Mouse (Mus musculus) embryonic facial prominence, embryonic 14.5 days (tissue): ENCODE data around the gene Mrps36. TPM values are rescaled to one million over a fixed set of nuclear protein-coding genes. Genes with fewer than 3 reads are reported as not detected.
"Not testable (repeated sequence)": the region's sequence is repeated elsewhere in the genome, so short reads cannot be mapped to it uniquely, and the experiment has no call there.

Experiments used
- ATAC-seq: fragments of 200-750 bp; cut with Nextera tagmentation; 2 replicates; pipeline ENCODE4 v1.8.0; 2017; ENCODE audit warnings: low read depth, moderate number of reproducible peaks, moderate TSS enrichment
- DNase-seq: peaks from one replicate; pipeline ENCODE4 v3.0.0-alpha.2; 2015; ENCODE audit warnings: low spot score
- H3K27ac ChIP-seq: fragments of 300-500 bp; sonication (generic); replicated peaks from 2 replicates; pipeline ENCODE4 v1.5.1; 2014; ENCODE audit warnings: low read depth, mild to moderate bottlenecking, low read length, moderate library complexity
- H3K27me3 ChIP-seq: fragments of 300-500 bp; sonication (generic); replicated peaks from 2 replicates; pipeline ENCODE4 v1.6.1; 2014; ENCODE audit warnings: low read length; ENCODE audit not compliant: control insufficient read depth, insufficient read depth
- H3K36me3 ChIP-seq: fragments of 300-500 bp; sonication (generic); 2 replicates; pipeline ENCODE4 v1.6.1; 2014; ENCODE audit warnings: low read length, mixed read lengths; ENCODE audit not compliant: control insufficient read depth, insufficient read depth
- H3K4me1 ChIP-seq: fragments of 300-500 bp; sonication (generic); 2 replicates; pipeline ENCODE4 v1.6.1; 2014; ENCODE audit warnings: antibody characterized with exemption, low read length; ENCODE audit not compliant: control insufficient read depth, insufficient read depth
- H3K4me2 ChIP-seq: fragments of 300-500 bp; sonication (generic); 2 replicates; pipeline ENCODE4 v1.6.1; 2014; ENCODE audit warnings: low read depth, mild to moderate bottlenecking, low read length, moderate library complexity, mixed read lengths
- H3K4me3 ChIP-seq: fragments of 300-500 bp; sonication (generic); 2 replicates; pipeline ENCODE4 v1.5.1; 2014; ENCODE audit warnings: low read depth, mild to moderate bottlenecking, low read length
- H3K9ac ChIP-seq: fragments of 300-500 bp; sonication (generic); 2 replicates; pipeline ENCODE4 v1.6.1; 2014; ENCODE audit warnings: low read depth, mild to moderate bottlenecking, low read length, moderate library complexity, mixed read lengths
- H3K9me3 ChIP-seq: fragments of 300-500 bp; sonication (generic); 2 replicates; pipeline ENCODE4 v1.6.1; 2016; ENCODE audit warnings: low read length; ENCODE audit not compliant: control insufficient read depth
- WGBS: fragments of 180-500 bp; shearing (Covaris S2); extraction: QIAGEN DNeasy Blood & Tissue Kit; methylation state at CpG from one replicate; pipeline ENCODE4 v1.1.7; 2014; 5-methylcytosine and 5-hydroxymethylcytosine counted together
- polyA plus RNA-seq: library from polyadenylated mRNA; unstranded; fragments of >200 nt; fragmentation: Nextera tagmentation; extraction: Ambion mirVana; gene quantifications from 2 replicates; pipeline ENCODE4 v1.2.1, GENCODE M21; 2014

Mrps36 gene
- polyA plus RNA-seq, 1 experiment from 2014 or later, result 150 TPM

DNA sequence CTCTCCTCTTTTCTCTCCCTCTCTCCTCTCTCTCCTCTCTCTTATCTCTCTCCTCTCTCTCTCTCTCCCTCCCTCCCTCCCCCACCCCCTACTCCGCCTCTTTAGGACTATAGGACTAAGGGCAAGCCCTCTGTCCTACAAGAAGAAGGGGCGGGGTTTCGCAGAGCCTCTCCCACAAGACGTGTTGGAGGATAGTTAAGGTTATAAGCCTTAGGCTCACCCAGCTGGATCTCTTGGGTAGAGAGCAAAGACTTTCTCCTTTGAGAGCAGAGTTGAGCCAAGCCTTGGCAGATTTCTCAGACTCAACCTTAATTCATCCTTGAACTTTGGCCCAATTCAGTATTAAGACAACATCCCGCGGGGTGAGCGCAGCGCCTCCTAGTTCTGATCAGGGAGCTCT is 4.2 kb upstream of the Mrps36 start:
- peaks cover 3% of the 10 kb centered on the region; the same call in 1 of the 2 replicates for H3K4me1 ChIP-seq
- H3K9ac ChIP-seq, result no peak overlapping the region
- no peak overlapping the region for H3K4me3 ChIP-seq
- no peak for ATAC-seq
- no peaks in the 10 kb centered on the region for H3K36me3 ChIP-seq
- 57% methylated on average over 8 of the region's 8 CpGs for WGBS
- no peak for DNase-seq
- H3K27ac ChIP-seq, result no peak overlapping the region
- no peaks in the 10 kb centered on the region for H3K27me3 ChIP-seq
- no peak overlapping the region for H3K4me2 ChIP-seq
- H3K9me3 ChIP-seq, result no peaks in the 10 kb centered on the region

DNA sequence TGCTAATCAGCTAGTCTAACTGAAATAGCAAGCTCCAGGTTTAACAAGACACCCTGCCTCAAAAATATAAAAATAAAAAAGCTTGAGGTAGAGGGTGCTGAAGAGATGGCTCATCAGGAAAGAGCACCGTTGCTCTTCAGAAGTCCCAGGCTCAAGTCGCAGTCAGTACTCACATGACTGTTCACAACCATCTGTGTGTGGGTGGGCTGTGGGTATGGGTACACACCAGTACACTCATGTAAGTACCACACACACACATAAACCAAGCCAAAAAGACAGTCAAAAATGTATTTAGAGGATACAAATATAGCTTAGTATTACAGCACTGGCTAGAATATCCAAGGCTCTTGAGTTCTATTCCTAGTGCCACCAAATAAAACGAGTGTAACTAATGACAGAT is 1.6 kb upstream of the Mrps36 start:
- no peak overlapping the region for H3K9ac ChIP-seq
- DNase-seq, result no peak
- no peak overlapping the region for H3K27ac ChIP-seq
- no peak overlapping the region for H3K4me2 ChIP-seq
- ATAC-seq, result no peak
- H3K4me1 ChIP-seq, result peaks cover 5% of the 10 kb centered on the region; the same call in 1 of the 2 replicates
- 83% methylated on average over 3 of the region's 3 CpGs for WGBS
- no peaks in the 10 kb centered on the region for H3K27me3 ChIP-seq
- no peaks in the 10 kb centered on the region for H3K9me3 ChIP-seq
- H3K36me3 ChIP-seq, result no peaks in the 10 kb centered on the region
- no peak overlapping the region for H3K4me3 ChIP-seq

DNA sequence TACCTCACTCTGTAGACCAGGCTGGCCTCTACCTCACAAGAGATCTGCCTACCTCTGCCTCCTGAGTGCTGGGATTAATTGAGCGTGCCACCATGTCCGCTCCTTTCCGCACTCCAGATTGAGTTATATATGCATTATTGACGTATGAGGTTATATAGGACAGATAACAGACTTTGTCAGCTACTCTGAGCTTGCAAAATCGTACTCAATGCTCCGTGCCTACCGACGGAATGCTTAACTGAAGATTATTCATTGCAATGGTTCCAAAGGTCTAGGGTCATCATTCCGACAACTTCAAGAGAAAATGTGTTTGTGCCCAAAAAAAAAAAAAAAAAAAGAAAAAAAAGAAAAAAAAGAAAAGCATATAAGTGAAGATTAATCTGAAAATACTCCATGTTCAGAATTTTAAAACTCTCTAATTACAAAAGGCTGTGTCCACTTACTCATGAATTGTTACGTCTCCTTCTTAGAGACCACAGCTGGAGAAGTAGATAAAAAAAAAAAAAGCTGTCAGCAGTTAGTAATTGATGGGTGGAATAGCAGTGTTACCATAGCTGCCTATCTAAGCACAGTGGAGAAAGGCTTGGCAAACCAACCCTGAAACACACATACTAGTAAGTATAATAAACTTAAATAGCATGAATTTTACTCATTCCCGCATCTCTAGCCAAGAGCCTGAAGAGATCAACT is 968 bp downstream of the Mrps36 start:
- Histone ChIP-seq H3K4me1 (peaks cover 5% of the 10 kb centered on the region; the same call in 1 of the 2 replicates), H3K4me2 (peak overlapping the region; percentile 70), H3K27me3 (no peaks in the 10 kb centered on the region), H3K36me3 (no peaks in the 10 kb centered on the region; the same call in 1 of the 2 replicates), H3K4me3 (peak overlapping the region; percentile 78), H3K9me3 (no peaks in the 10 kb centered on the region), H3K27ac (peak overlapping the region; percentile 93), H3K9ac (peak overlapping the region; percentile 84)
- DNase-seq (no peak), ATAC-seq (peak; percentile 30; the same call in 1 of the 2 replicates)
- WGBS, result 68% methylated on average over 11 of the region's 11 CpGs

DNA sequence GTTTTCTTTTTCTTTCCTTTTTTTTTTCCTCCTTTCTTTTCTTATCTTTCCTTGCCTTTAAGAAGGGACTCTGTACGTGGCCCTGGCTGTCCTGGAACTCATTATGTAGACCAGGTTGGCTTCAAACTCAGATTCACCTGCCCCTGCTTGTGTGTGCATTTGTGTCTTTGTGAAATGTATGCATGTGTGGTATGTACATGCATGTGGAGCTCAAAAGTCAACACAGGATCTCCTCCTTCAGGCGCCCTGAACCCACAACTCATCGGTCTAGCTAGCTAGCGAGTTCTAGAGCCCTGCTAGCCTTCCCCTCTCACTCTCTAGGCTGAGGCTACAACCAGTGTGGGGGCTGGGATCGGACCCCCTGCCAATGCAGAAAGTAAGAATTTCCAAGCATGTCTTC is 1.6 kb downstream of the Mrps36 start:
- Histone ChIP-seq H3K36me3 (peaks cover 6% of the 10 kb centered on the region; the same call in 1 of the 2 replicates), H3K27ac (no peak overlapping the region), H3K4me1 (peaks cover 5% of the 10 kb centered on the region; the same call in 1 of the 2 replicates), H3K27me3 (no peaks in the 10 kb centered on the region), H3K9me3 (no peaks in the 10 kb centered on the region), H3K4me2 (no peak overlapping the region), H3K9ac (no peak overlapping the region), H3K4me3 (no peak overlapping the region)
- 90% methylated on average over 5 of the region's 5 CpGs for WGBS
- DNase-seq, result no peak
- no peak for ATAC-seq

DNA sequence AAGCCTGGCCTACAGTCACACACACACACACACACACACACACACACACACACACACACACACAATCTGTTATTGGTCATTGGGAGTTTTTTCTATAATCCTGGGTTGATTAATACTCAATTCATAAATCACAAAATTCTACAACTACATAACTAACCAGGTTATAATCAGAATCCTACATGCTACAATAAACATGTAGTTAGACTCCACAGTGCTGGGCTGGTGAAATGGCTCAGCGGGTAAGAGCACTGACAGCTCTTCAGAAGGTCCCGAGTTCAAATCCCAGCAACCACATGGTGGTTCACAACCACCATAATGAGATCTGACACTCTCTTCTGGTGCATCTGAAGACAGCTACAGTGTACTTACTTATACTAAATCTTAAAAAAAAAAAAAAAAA is 11.7 kb downstream of the Mrps36 start:
- no peak overlapping the region for H3K9ac ChIP-seq
- no peak for DNase-seq
- H3K27me3 ChIP-seq, result no peaks in the 10 kb centered on the region
- H3K9me3 ChIP-seq, result no peaks in the 10 kb centered on the region
- no peak for ATAC-seq
- 96% methylated on average over 2 of the region's 2 CpGs for WGBS
- no peak overlapping the region for H3K27ac ChIP-seq
- peaks cover 23% of the 10 kb centered on the region for H3K36me3 ChIP-seq
- H3K4me1 ChIP-seq, result peaks cover 7% of the 10 kb centered on the region
- no peak overlapping the region for H3K4me3 ChIP-seq
- no peak overlapping the region for H3K4me2 ChIP-seq

DNA sequence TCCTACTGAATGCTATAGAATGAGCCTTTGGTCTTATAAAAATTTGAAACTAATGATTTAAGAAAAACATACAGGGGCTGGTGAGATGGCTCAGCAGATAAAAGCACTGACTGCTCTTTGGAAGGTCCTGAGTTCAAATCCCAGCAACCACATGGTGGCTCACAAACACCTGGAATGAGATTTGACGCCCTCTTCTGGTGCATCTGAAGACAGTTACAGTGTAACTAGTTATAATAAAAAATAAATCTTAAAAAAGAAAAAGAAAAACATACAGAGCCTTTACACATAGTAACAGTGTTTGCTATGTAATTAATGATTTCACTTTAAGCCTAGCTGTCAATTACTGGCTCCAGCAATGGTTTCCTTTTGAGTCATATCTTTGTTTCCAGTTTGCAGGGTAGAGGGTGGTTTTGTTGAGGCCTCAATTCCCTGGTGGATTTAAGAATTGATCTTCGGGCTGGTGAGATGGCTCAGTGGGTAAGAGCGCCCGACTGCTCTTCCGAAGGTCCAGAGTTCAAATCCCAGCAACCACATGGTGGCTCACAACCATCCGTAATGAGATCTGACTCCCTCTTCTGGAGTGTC is 12.9 kb downstream of the Mrps36 start:
- not testable (repeated sequence) for DNase-seq, H3K4me1 ChIP-seq, ATAC-seq, H3K9ac ChIP-seq, H3K27me3 ChIP-seq, H3K9me3 ChIP-seq
- WGBS, result 87% methylated on average over 5 of the region's 6 CpGs
- H3K4me3 ChIP-seq, result peak overlapping the region; percentile 87; the same call in 1 of the 2 replicates
- H3K36me3 ChIP-seq, result peaks cover 24% of the 10 kb centered on the region
- H3K27ac ChIP-seq, result peak overlapping the region; percentile 95
- peak overlapping the region; percentile 76; the same call in 1 of the 2 replicates for H3K4me2 ChIP-seq

DNA sequence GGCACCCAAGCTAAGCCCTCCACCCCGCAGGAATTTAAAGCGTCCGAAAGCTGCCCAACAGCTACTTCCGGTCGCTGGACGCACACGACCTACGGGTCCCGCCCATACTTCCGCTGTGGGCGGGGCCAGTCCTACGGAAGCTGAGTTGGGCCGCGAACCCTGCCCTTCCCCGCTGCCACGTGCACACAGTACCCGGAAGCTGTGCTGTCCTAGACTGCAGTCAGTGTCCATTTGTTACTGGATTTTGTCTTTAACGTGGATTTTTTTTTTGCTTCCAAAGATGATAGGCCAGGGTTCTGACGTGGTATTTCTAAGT is 13.6 kb downstream of the Mrps36 start, which contains the start of gene Cdk7:
Gene Cdk7 (minus strand): TSS at position 79 of the 316 bp plus-strand sequence.
- no peaks in the 10 kb centered on the region for H3K27me3 ChIP-seq
- peaks cover 7% of the 10 kb centered on the region for H3K4me1 ChIP-seq
- peak within 1 kb of the TSS; percentile 95 for H3K27ac ChIP-seq
- peaks cover 24% of the 10 kb centered on the region for H3K36me3 ChIP-seq
- DNase-seq, result peak; percentile 98
- peak within 1 kb of the TSS; percentile 87 for H3K4me3 ChIP-seq
- peak within 1 kb of the TSS; percentile 76 for H3K4me2 ChIP-seq
- ATAC-seq, result peak; percentile 99
- 0% methylated on average over 19 of the region's 19 CpGs for WGBS
- H3K9ac ChIP-seq, result peak within 1 kb of the TSS; percentile 94
- no peaks in the 10 kb centered on the region for H3K9me3 ChIP-seq

DNA sequence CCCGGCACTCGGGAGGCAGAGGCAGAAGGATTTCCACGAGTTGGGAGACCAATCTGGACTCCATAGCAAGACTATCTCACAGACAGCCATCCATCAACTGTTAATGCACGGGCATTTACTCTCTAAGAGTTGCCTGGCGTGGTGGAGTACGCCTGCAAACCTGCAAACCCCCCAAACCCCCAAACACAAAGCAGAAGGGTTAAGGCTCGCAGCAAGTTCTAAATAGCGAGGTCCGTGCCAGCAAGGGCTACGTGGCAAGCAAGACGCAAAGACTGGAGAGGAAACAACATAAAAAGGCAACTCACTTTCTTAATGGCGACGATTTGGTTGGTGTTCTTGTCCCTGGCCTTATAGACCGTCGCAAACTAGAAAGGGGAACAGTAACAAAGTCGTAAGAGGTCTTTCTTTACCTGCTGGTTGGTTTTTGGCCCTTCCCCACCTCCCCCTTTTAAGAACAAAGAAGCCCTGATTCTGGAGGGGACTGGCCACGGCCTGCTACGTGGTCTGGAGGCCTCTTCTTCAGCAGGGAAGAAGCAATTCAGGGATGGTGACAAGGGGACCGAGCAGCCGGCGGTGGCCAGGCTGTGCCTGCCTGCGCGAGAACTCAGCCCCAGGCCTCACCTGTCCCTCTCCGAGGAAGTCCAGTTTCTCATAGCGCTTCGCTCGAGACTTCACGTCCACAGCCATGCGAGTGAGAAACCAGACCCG is 14.2 kb downstream of the Mrps36 start:
- Histone ChIP-seq H3K9ac (peak overlapping the region; percentile 94), H3K27me3 (no peaks in the 10 kb centered on the region), H3K4me1 (peaks cover 7% of the 10 kb centered on the region), H3K36me3 (peaks cover 24% of the 10 kb centered on the region), H3K4me2 (peak overlapping the region; percentile 76), H3K9me3 (no peaks in the 10 kb centered on the region), H3K4me3 (peak overlapping the region; percentile 87), H3K27ac (peak overlapping the region; percentile 95)
- WGBS, result under 1% methylated on average over 29 of the region's 30 CpGs
- no peak for DNase-seq
- ATAC-seq, result no peak
